Mouse (Mus musculus): Measurements from ENCODE around the gene E130311K13Rik. TPM values are rescaled to one million over a fixed set of nuclear protein-coding genes. Genes with fewer than 3 reads are reported as not detected.

The E130311K13Rik gene
- polyA plus RNA-seq, 1 experiment from 2014 or later, result 3.9 TPM

DNA sequence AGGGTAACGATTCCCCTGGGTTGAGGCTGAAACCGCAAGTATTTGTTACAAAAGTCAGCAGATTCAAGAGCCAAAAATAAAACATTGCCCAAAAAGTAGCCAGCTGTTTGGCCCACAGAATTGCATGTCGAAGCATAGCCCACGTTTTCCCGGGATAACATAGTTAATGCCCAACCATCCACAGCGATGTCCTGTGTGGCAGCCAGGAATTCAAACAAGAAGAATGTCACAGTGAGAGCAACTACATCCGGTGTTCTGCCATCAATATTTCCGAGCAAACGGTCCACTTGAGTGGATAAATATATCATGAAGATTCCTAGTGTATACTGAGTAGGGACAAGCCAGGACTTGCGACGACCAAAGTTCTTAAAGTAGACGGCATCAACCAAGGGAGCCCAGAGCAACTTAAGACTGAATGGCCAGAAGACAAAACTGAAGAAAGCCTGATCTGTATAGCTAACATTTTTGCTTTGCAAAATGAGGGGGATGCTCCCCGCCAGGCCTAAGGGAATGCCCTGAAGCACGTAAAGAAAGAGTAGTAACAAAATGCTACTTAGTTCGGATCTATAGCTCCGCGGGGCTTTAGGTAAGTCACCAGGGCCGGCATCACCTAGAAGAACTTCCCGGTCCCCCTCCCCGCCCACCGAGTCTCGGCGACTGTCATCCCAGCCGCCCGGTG is 34.3 kb upstream of the E130311K13Rik start:
- H3K27ac ChIP-seq (replicated peaks; ENCODE audit: low read depth, low read length), result peak overlapping the region; percentile 39
- ATAC-seq (replicated peaks; ENCODE audit: insufficient number of reproducible peaks, low FRiP score, low TSS enrichment, low read depth), result peak; percentile 1; the same call in 1 of the 2 replicates
- peak; percentile 3 for DNase-seq (ENCODE audit: low spot score)

DNA sequence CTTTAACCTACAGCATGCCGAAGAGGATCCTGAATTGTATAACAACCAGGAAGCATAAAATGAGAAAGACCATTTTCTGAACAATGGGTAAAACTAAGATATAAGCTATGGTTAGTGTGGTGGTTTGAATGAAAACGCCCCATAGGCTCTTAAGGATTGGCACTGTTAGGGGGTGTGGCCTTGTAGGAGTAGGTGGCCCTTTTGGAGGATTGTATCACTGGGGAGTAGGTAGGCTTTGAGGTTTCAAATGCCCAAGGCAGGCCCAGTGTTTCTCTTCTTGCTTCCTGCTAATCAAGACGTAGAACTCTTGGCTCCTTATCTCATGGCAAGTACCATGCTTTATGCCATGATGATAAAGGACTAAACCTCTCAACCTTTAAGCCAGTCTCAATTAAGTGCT is 20.6 kb upstream of the E130311K13Rik start:
- WGBS, result 88% methylated on average over 3 of the region's 3 CpGs
- ATAC-seq (replicated peaks; ENCODE audit: insufficient number of reproducible peaks, low FRiP score, low TSS enrichment, low read depth), result no peak

More for the DNA sequence above, 34.3 kb upstream of the E130311K13Rik start:
- no peaks in the 10 kb centered on the region for H3K9me3 ChIP-seq (replicated peaks; ENCODE audit: control insufficient read depth, low read length)
- H3K4me3 ChIP-seq (ENCODE audit: low read depth, low read length), result peak overlapping the region; percentile 74
- no peaks in the 10 kb centered on the region for H3K36me3 ChIP-seq (replicated peaks; ENCODE audit: control insufficient read depth, insufficient read depth, low read depth, low read length)
- peak overlapping the region; percentile 79 for H3K9ac ChIP-seq (replicated peaks; ENCODE audit: low read length)
- peak overlapping the region; percentile 79 for H3K4me2 ChIP-seq (ENCODE audit: low read depth, low read length)
- no peaks in the 10 kb centered on the region for H3K4me1 ChIP-seq (ENCODE audit: control insufficient read depth, insufficient read depth, low read length)
- no peaks in the 10 kb centered on the region for H3K27me3 ChIP-seq (ENCODE audit: control insufficient read depth, insufficient read depth, low read length)
- 8% methylated on average over 25 of the region's 25 CpGs for WGBS

DNA sequence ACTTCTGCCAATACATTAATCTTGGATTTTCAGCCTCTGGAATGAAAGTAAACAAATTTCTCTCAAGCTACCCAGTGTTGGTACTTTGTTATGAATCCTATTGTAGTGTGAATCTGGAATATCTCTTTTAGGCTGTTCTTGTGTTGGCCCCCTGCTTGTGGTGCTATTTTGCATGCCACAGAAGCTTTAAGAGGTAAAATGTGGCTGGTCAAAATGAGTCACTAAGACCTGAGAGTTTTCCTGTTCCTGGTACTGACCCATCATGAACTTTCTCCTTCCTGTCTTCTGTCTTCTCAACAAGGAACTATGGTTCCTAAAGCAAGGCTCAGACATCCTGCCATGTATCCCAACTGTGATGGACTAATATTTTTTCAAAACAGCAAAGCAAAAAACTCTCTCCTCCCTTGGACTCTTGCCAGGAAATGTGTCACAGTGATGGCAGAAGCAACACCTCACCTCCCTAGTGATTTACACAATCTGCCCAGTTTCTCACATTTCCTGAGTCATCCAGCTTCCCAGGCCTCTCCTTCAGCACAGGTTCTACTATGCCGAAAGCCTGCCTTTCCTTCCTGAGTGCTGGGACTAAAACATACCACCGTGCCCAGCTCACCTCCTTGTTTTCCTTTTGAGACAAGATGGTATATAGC is 12.1 kb upstream of the E130311K13Rik start:
- WGBS, result 88% methylated on average over 2 of the region's 2 CpGs

More for the DNA sequence above, 20.6 kb upstream of the E130311K13Rik start:
- Histone ChIP-seq H3K9me3 (replicated peaks; ENCODE audit: control insufficient read depth, low read length) (no peaks in the 10 kb centered on the region), H3K4me1 (ENCODE audit: control insufficient read depth, insufficient read depth, low read length) (no peaks in the 10 kb centered on the region), H3K4me2 (ENCODE audit: low read depth, low read length) (no peak overlapping the region), H3K27me3 (ENCODE audit: control insufficient read depth, insufficient read depth, low read length) (no peaks in the 10 kb centered on the region), H3K4me3 (ENCODE audit: low read depth, low read length) (no peak overlapping the region), H3K27ac (replicated peaks; ENCODE audit: low read depth, low read length) (no peak overlapping the region), H3K36me3 (replicated peaks; ENCODE audit: control insufficient read depth, insufficient read depth, low read depth, low read length) (no peaks in the 10 kb centered on the region), H3K9ac (replicated peaks; ENCODE audit: low read length) (no peak overlapping the region)
- no peak for DNase-seq (ENCODE audit: low spot score)

DNA sequence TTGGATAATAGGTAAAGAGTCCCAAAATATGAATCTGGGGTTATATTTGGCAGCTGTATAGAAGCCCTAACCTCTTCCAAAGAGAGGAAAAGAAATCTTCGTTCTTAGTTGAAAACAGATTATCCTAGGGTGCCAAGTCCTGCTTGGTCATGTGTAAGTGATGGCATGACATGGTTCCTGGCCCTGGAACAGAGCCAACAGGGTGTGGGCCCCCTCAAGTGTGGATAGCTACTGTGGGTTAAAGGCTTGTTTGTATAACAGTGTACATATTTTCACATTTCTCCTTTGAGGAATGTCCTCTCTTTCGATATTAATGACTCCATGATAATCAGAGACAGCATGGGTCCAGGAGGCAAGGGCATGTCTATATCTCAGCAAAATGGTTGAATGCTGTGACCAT is 9.7 kb upstream of the E130311K13Rik start:
- Histone ChIP-seq H3K27me3 (ENCODE audit: control insufficient read depth, insufficient read depth, low read length) (no peaks in the 10 kb centered on the region), H3K36me3 (replicated peaks; ENCODE audit: control insufficient read depth, insufficient read depth, low read depth, low read length) (no peaks in the 10 kb centered on the region), H3K4me2 (ENCODE audit: low read depth, low read length) (no peak overlapping the region), H3K9me3 (replicated peaks; ENCODE audit: control insufficient read depth, low read length) (no peaks in the 10 kb centered on the region), H3K4me1 (ENCODE audit: control insufficient read depth, insufficient read depth, low read length) (no peaks in the 10 kb centered on the region), H3K4me3 (ENCODE audit: low read depth, low read length) (no peak overlapping the region), H3K9ac (replicated peaks; ENCODE audit: low read length) (no peak overlapping the region), H3K27ac (replicated peaks; ENCODE audit: low read depth, low read length) (no peak overlapping the region)
- DNase-seq (ENCODE audit: low spot score) (no peak), ATAC-seq (replicated peaks; ENCODE audit: insufficient number of reproducible peaks, low FRiP score, low TSS enrichment, low read depth) (no peak)
- 84% methylated on average over 2 of the region's 2 CpGs for WGBS

More for the DNA sequence above, 12.1 kb upstream of the E130311K13Rik start:
- Histone ChIP-seq H3K4me3 (ENCODE audit: low read depth, low read length) (no peak overlapping the region), H3K27ac (replicated peaks; ENCODE audit: low read depth, low read length) (no peak overlapping the region), H3K9me3 (replicated peaks; ENCODE audit: control insufficient read depth, low read length) (no peaks in the 10 kb centered on the region), H3K27me3 (ENCODE audit: control insufficient read depth, insufficient read depth, low read length) (no peaks in the 10 kb centered on the region), H3K4me2 (ENCODE audit: low read depth, low read length) (no peak overlapping the region), H3K9ac (replicated peaks; ENCODE audit: low read length) (no peak overlapping the region), H3K36me3 (replicated peaks; ENCODE audit: control insufficient read depth, insufficient read depth, low read depth, low read length) (no peaks in the 10 kb centered on the region), H3K4me1 (ENCODE audit: control insufficient read depth, insufficient read depth, low read length) (no peaks in the 10 kb centered on the region)
- DNase-seq (ENCODE audit: low spot score), result no peak
- ATAC-seq (replicated peaks; ENCODE audit: insufficient number of reproducible peaks, low FRiP score, low TSS enrichment, low read depth), result no peak

DNA sequence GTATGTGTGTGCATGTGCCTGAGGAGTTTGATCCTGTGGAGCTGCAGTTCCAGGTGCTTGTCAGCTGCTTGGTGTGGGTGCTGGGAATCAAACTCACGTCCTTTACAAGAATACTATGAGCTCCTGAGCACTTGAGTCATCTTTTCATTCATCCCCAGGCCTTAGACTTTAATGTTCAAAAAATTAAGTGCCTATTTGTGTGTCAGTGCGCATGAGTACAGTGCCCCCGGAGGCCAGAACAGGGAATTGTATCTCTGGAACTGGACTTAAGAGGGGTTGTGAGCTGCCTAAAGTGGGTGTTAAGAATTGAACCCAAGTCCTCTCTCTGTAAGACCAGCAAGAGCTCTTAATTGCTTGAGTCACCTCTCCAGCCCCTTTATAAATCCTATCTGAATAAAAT is 9.6 kb downstream of the E130311K13Rik start:
- Histone ChIP-seq H3K4me2 (ENCODE audit: low read depth, low read length) (no peak overlapping the region), H3K36me3 (replicated peaks; ENCODE audit: control insufficient read depth, insufficient read depth, low read depth, low read length) (no peaks in the 10 kb centered on the region), H3K4me1 (ENCODE audit: control insufficient read depth, insufficient read depth, low read length) (no peaks in the 10 kb centered on the region), H3K9ac (replicated peaks; ENCODE audit: low read length) (no peak overlapping the region), H3K4me3 (ENCODE audit: low read depth, low read length) (no peak overlapping the region), H3K27me3 (ENCODE audit: control insufficient read depth, insufficient read depth, low read length) (no peaks in the 10 kb centered on the region), H3K27ac (replicated peaks; ENCODE audit: low read depth, low read length) (no peak overlapping the region), H3K9me3 (replicated peaks; ENCODE audit: control insufficient read depth, low read length) (no peaks in the 10 kb centered on the region)
- WGBS, result 62% methylated on average over 3 of the region's 3 CpGs
- ATAC-seq (replicated peaks; ENCODE audit: insufficient number of reproducible peaks, low FRiP score, low TSS enrichment, low read depth) (no peak), DNase-seq (ENCODE audit: low spot score) (peak; percentile 43)

DNA sequence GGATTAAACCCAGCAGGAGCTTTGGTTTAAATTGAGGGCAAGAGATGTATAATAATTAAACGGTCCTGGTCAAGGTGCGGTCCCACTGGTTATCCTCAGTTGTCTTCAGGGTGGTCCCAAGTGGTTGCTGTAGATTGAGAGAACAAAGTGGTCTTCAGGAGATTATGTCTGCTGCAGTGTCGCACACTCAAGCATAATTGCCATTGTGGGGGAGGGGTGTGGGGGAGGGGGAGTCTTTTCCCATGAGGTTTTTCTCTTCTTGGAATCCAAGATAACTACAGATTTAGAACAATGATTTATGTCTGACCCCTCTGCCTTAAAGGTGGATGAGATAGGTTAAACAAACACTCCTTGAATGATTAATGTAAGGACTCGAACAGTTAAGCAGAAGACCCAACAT is 19.0 kb downstream of the E130311K13Rik start:
- Histone ChIP-seq H3K27ac (replicated peaks; ENCODE audit: low read depth, low read length) (no peak overlapping the region), H3K4me1 (ENCODE audit: control insufficient read depth, insufficient read depth, low read length) (no peaks in the 10 kb centered on the region), H3K4me2 (ENCODE audit: low read depth, low read length) (no peak overlapping the region), H3K9ac (replicated peaks; ENCODE audit: low read length) (no peak overlapping the region), H3K4me3 (ENCODE audit: low read depth, low read length) (no peak overlapping the region), H3K36me3 (replicated peaks; ENCODE audit: control insufficient read depth, insufficient read depth, low read depth, low read length) (no peaks in the 10 kb centered on the region), H3K9me3 (replicated peaks; ENCODE audit: control insufficient read depth, low read length) (no peaks in the 10 kb centered on the region), H3K27me3 (ENCODE audit: control insufficient read depth, insufficient read depth, low read length) (no peaks in the 10 kb centered on the region)
- no peak for DNase-seq (ENCODE audit: low spot score)
- no peak for ATAC-seq (replicated peaks; ENCODE audit: insufficient number of reproducible peaks, low FRiP score, low TSS enrichment, low read depth)
- WGBS, result 83% methylated on average over 4 of the region's 4 CpGs

DNA sequence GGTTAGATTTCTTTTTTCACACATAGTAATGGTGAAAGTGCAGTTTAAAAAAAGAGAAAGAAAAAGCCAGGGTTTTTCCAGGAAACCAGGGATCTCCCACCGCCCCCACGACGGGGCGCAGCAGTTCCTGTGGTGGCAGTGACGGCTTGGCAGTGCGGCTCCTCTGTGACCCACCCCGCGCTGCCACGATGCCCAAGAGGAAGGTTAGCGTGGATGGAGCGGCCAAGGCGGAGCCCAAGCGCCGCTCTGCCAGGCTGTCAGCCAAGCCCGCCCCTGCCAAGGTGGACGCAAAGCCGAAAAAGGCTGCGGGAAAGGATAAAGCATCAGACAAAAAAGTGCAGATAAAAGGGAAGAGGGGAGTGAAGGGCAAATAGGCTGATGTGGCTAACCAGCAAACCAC is 24.0 kb downstream of the E130311K13Rik start:
- WGBS, result under 1% methylated on average over 18 of the region's 18 CpGs
- no peaks in the 10 kb centered on the region for H3K27me3 ChIP-seq (ENCODE audit: control insufficient read depth, insufficient read depth, low read length)
- H3K4me2 ChIP-seq (ENCODE audit: low read depth, low read length), result peak overlapping the region; percentile 64
- DNase-seq (ENCODE audit: low spot score), result no peak
- H3K4me1 ChIP-seq (ENCODE audit: control insufficient read depth, insufficient read depth, low read length), result no peaks in the 10 kb centered on the region; the same call in 1 of the 2 replicates
- ATAC-seq (replicated peaks; ENCODE audit: insufficient number of reproducible peaks, low FRiP score, low TSS enrichment, low read depth), result no peak
- H3K9ac ChIP-seq (replicated peaks; ENCODE audit: low read length), result peak overlapping the region; percentile 50
- no peak overlapping the region for H3K27ac ChIP-seq (replicated peaks; ENCODE audit: low read depth, low read length)
- no peaks in the 10 kb centered on the region for H3K9me3 ChIP-seq (replicated peaks; ENCODE audit: control insufficient read depth, low read length)
- no peaks in the 10 kb centered on the region for H3K36me3 ChIP-seq (replicated peaks; ENCODE audit: control insufficient read depth, insufficient read depth, low read depth, low read length)
- H3K4me3 ChIP-seq (ENCODE audit: low read depth, low read length), result 0 out of 2 replicates have a peak overlapping the region, but pooled peaks have one; percentile 27

DNA sequence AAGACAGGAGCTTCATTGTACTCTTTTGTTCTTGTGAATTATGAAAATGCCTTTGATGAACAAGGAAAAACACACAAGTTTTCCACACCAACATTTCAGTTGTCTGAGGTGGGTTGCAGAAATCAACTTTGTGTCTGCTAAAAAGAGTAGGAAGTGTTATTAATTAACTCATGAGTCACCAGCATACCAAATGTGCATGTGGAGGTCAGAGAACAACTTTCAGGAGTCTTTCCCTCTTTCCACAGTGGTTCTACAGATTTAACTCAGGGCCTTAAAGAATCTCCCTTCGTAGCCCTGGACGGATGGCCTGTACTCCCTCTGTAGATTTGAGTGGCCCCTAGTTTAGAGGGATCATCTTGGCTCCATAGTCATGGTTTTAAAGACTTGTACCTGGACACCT is 25.1 kb downstream of the E130311K13Rik start:
- no peak for DNase-seq (ENCODE audit: low spot score)
- no peaks in the 10 kb centered on the region for H3K9me3 ChIP-seq (replicated peaks; ENCODE audit: control insufficient read depth, low read length)
- no peak for ATAC-seq (replicated peaks; ENCODE audit: insufficient number of reproducible peaks, low FRiP score, low TSS enrichment, low read depth)
- H3K9ac ChIP-seq (replicated peaks; ENCODE audit: low read length), result no peak overlapping the region
- H3K36me3 ChIP-seq (replicated peaks; ENCODE audit: control insufficient read depth, insufficient read depth, low read depth, low read length), result no peaks in the 10 kb centered on the region
- H3K4me1 ChIP-seq (ENCODE audit: control insufficient read depth, insufficient read depth, low read length), result no peaks in the 10 kb centered on the region; the same call in 1 of the 2 replicates
- H3K27ac ChIP-seq (replicated peaks; ENCODE audit: low read depth, low read length), result no peak overlapping the region
- no peaks in the 10 kb centered on the region for H3K27me3 ChIP-seq (ENCODE audit: control insufficient read depth, insufficient read depth, low read length)
- WGBS, result 73% methylated on average over 2 of the region's 2 CpGs
- H3K4me3 ChIP-seq (ENCODE audit: low read depth, low read length), result no peak overlapping the region
- no peak overlapping the region for H3K4me2 ChIP-seq (ENCODE audit: low read depth, low read length)

All from embryonic facial prominence, embryonic 11.5 days (tissue).